Mouse (Mus musculus) heart, embryonic 10.5 days (tissue): ENCODE data around the gene Ptges3. TPM values are rescaled to one million over a fixed set of nuclear protein-coding genes. Genes with fewer than 3 reads are reported as not detected.

Experiments used
- DNase-seq: peaks from one replicate; pipeline ENCODE4 v3.0.0-alpha.2; 2017; ENCODE audit warnings: low spot score
- H3K27ac ChIP-seq: fragments of 300-500 bp; sonication (generic); 2 replicates; pipeline ENCODE4 v1.5.1; 2016; ENCODE audit warnings: mild to moderate bottlenecking
- H3K27me3 ChIP-seq: fragments of 300-500 bp; sonication (generic); 2 replicates; pipeline ENCODE4 v1.6.1; 2016; ENCODE audit warnings: mild to moderate bottlenecking; ENCODE audit not compliant: poor library complexity, insufficient read depth, severe bottlenecking
- H3K36me3 ChIP-seq: fragments of 300-500 bp; sonication (generic); 2 replicates; pipeline ENCODE4 v1.6.1; 2016; ENCODE audit warnings: mild to moderate bottlenecking, moderate library complexity
- H3K4me1 ChIP-seq: fragments of 300-500 bp; sonication (generic); 2 replicates; pipeline ENCODE4 v1.6.1; 2016; ENCODE audit warnings: mild to moderate bottlenecking
- H3K4me3 ChIP-seq: fragments of 300-500 bp; sonication (generic); 2 replicates; pipeline ENCODE4 v1.5.1; 2016; ENCODE audit warnings: mild to moderate bottlenecking, moderate library complexity
- H3K9me3 ChIP-seq: fragments of 300-500 bp; sonication (generic); 2 replicates; pipeline ENCODE4 v1.6.1; 2016; ENCODE audit warnings: mild to moderate bottlenecking, moderate library complexity
- WGBS: fragments of 180-500 bp; shearing (Covaris S2); methylation state at CpG from one replicate; pipeline ENCODE4 v1.1.7; 2016; 5-methylcytosine and 5-hydroxymethylcytosine counted together
- polyA plus RNA-seq: library from polyadenylated mRNA; unstranded; fragments of >200 nt; fragmentation: Nextera tagmentation; extraction: Ambion mirVana; gene quantifications from 2 replicates; pipeline ENCODE4 v1.2.1, GENCODE M21; 2016

The Ptges3 gene
- polyA plus RNA-seq, 1 experiment from 2014 or later: 465 TPM

GRCm38 (mm10) chr10:128088181-128088580 is 29.4 kb downstream of the Ptges3 start:
- 92% methylated on average over 5 of the region's 5 CpGs for WGBS
- Histone ChIP-seq H3K27ac (no peak overlapping the region), H3K36me3 (peaks cover 66% of the 10 kb centered on the region), H3K4me3 (no peak overlapping the region), H3K27me3 (no peaks in the 10 kb centered on the region), H3K9me3 (no peaks in the 10 kb centered on the region), H3K4me1 (peaks cover 40% of the 10 kb centered on the region)
- DNase-seq: no peak

GRCm38 (mm10) chr10:128089842-128090241 is 31.1 kb downstream of the Ptges3 start:
- H3K27ac ChIP-seq: no peak overlapping the region
- peaks cover 55% of the 10 kb centered on the region for H3K4me1 ChIP-seq
- no peaks in the 10 kb centered on the region for H3K27me3 ChIP-seq
- no peaks in the 10 kb centered on the region for H3K9me3 ChIP-seq
- DNase-seq: no peak
- H3K4me3 ChIP-seq: no peak overlapping the region
- 35% methylated on average over 5 of the region's 5 CpGs for WGBS
- H3K36me3 ChIP-seq: peaks cover 54% of the 10 kb centered on the region

- peak; percentile 96 for DNase-seq
- H3K9me3 ChIP-seq: no peaks in the 10 kb centered on the region
- peak overlapping the region; percentile 91 for H3K4me3 ChIP-seq
- peak overlapping the region; percentile 97 for H3K27ac ChIP-seq
- peaks cover 44% of the 10 kb centered on the region for H3K36me3 ChIP-seq
- no peaks in the 10 kb centered on the region for H3K27me3 ChIP-seq
- 7% methylated on average over 14 of the region's 14 CpGs for WGBS
- peaks cover 54% of the 10 kb centered on the region for H3K4me1 ChIP-seq
Measured at GRCm38 (mm10) chr10:128090651-128091563, 32.2 kb downstream of the Ptges3 start.

GRCm38 (mm10) chr10:128091564-128092505 is 33.1 kb downstream of the Ptges3 start, which contains the start of gene Baz2a:
Gene Baz2a, plus strand, starts transcription at chr10:128091577.
- H3K4me3 ChIP-seq: peak within 1 kb of the TSS; percentile 91
- H3K4me1 ChIP-seq: peaks cover 60% of the 10 kb centered on the region
- peak within 1 kb of the TSS; percentile 97 for H3K27ac ChIP-seq
- under 1% methylated on average over 20 of the region's 20 CpGs for WGBS
- peaks cover 34% of the 10 kb centered on the region for H3K36me3 ChIP-seq
- no peaks in the 10 kb centered on the region for H3K9me3 ChIP-seq
- peak; percentile 92 for DNase-seq
- H3K27me3 ChIP-seq: no peaks in the 10 kb centered on the region

GRCm38 (mm10) chr10:128092506-128093495 is 34.0 kb downstream of the Ptges3 start:
- Histone ChIP-seq H3K27ac (peak overlapping the region; percentile 97), H3K36me3 (peaks cover 26% of the 10 kb centered on the region), H3K4me1 (peaks cover 64% of the 10 kb centered on the region), H3K9me3 (no peaks in the 10 kb centered on the region), H3K27me3 (no peaks in the 10 kb centered on the region), H3K4me3 (peak overlapping the region; percentile 91)
- DNase-seq: peak; percentile 93
- WGBS: under 1% methylated on average over 79 of the region's 88 CpGs

GRCm38 (mm10) chr10:128093496-128094294 is 34.9 kb downstream of the Ptges3 start:
- peak overlapping the region; percentile 97 for H3K27ac ChIP-seq
- 30% methylated on average over 13 of the region's 13 CpGs for WGBS
- peaks cover 73% of the 10 kb centered on the region for H3K4me1 ChIP-seq
- no peaks in the 10 kb centered on the region for H3K27me3 ChIP-seq
- no peak for DNase-seq
- peak overlapping the region; percentile 91 for H3K4me3 ChIP-seq
- peaks cover 19% of the 10 kb centered on the region for H3K36me3 ChIP-seq
- H3K9me3 ChIP-seq: no peaks in the 10 kb centered on the region

GRCm38 (mm10) chr10:128094340-128094968 is 35.7 kb downstream of the Ptges3 start:
- H3K36me3 ChIP-seq: peaks cover 14% of the 10 kb centered on the region
- peak overlapping the region; percentile 97 for H3K27ac ChIP-seq
- H3K27me3 ChIP-seq: no peaks in the 10 kb centered on the region
- peak; percentile 97 for DNase-seq
- peak overlapping the region; percentile 91 for H3K4me3 ChIP-seq
- H3K9me3 ChIP-seq: no peaks in the 10 kb centered on the region
- H3K4me1 ChIP-seq: peaks cover 72% of the 10 kb centered on the region
- 9% methylated on average over 19 of the region's 19 CpGs for WGBS

GRCm38 (mm10) chr10:128095003-128095636 is 36.4 kb downstream of the Ptges3 start:
- no peak for DNase-seq
- peak overlapping the region; percentile 97 for H3K27ac ChIP-seq
- peaks cover 66% of the 10 kb centered on the region for H3K4me1 ChIP-seq
- 31% methylated on average over 9 of the region's 9 CpGs for WGBS
- peaks cover 8% of the 10 kb centered on the region for H3K36me3 ChIP-seq
- H3K4me3 ChIP-seq: peak overlapping the region; percentile 91
- H3K9me3 ChIP-seq: no peaks in the 10 kb centered on the region
- H3K27me3 ChIP-seq: no peaks in the 10 kb centered on the region

GRCm38 (mm10) chr10:128096313-128096692 is 37.5 kb downstream of the Ptges3 start:
- no peaks in the 10 kb centered on the region for H3K9me3 ChIP-seq
- 17% methylated on average over 4 of the region's 4 CpGs for WGBS
- no peaks in the 10 kb centered on the region for H3K27me3 ChIP-seq
- DNase-seq: no peak
- 0 out of 2 replicates have a peak, but pooled peaks cover 5% of the 10 kb centered on the region for H3K36me3 ChIP-seq
- H3K4me3 ChIP-seq: peak overlapping the region; percentile 97
- peaks cover 60% of the 10 kb centered on the region for H3K4me1 ChIP-seq
- peak overlapping the region; percentile 94; the same call in 1 of the 2 replicates for H3K27ac ChIP-seq

GRCm38 (mm10) chr10:128096693-128097586 is 38.2 kb downstream of the Ptges3 start:
- Histone ChIP-seq H3K9me3 (no peaks in the 10 kb centered on the region), H3K4me3 (peak overlapping the region; percentile 97), H3K27ac (peak overlapping the region; percentile 94), H3K4me1 (peaks cover 53% of the 10 kb centered on the region), H3K36me3 (0 out of 2 replicates have a peak, but pooled peaks cover 5% of the 10 kb centered on the region), H3K27me3 (no peaks in the 10 kb centered on the region)
- DNase-seq: peak; percentile 93
- WGBS: 1% methylated on average over 80 of the region's 86 CpGs
